19 mouse cellular contexts compared by ENCODE assay signal in genomic region chr1:64014091-64014490, GRCm38 (mm10).
A peak's percentile ranks its signal among the peaks of the same experiment; 100 is the strongest.
DNase-seq lines count a peak whose midpoint lies in the region; ATAC-seq and TF ChIP-seq lines count a peak whose summit lies in the region.
"Had no signal": no experiment of that assay in that cellular context is flagged by ENCODE, and none has a peak within 500 bp of the region (broad histone marks: within the 10 kb centered on the region; RNA-seq: fewer than 3 reads in every experiment).

No protein-coding gene starts in this region.

- ATAC-seq in forebrain, postnatal 0 days = peak; percentile 20; the same call in 1 of the 2 replicates
- no peak for ATAC-seq in forebrain, embryonic 16.5 days
- ATAC-seq in heart, embryonic 13.5 days (ENCODE audit: extremely low read depth, insufficient number of reproducible peaks, low FRiP score, low TSS enrichment) = no peak
- ATAC-seq: hindbrain, postnatal 0 days had no signal

- H3K4me1 ChIP-seq in forebrain, postnatal 0 days (ENCODE audit: insufficient read depth) = peaks cover 9% of the 10 kb centered on the region
- peaks cover 3% of the 10 kb centered on the region for H3K4me1 ChIP-seq in forebrain, embryonic 16.5 days (replicated peaks; ENCODE audit: control insufficient read depth, insufficient read depth, low read length)
- peaks cover 13% of the 10 kb centered on the region for H3K4me1 ChIP-seq in heart, embryonic 13.5 days
- peaks cover 14% of the 10 kb centered on the region for H3K4me1 ChIP-seq in heart, embryonic 10.5 days

- H3K36me3 ChIP-seq in forebrain, postnatal 0 days (ENCODE audit: insufficient read depth) = no peaks in the 10 kb centered on the region
- H3K36me3 ChIP-seq in forebrain, embryonic 16.5 days (ENCODE audit: control insufficient read depth, insufficient read depth) = no peaks in the 10 kb centered on the region
- no peaks in the 10 kb centered on the region for H3K36me3 ChIP-seq in heart, embryonic 13.5 days
- H3K36me3 ChIP-seq in heart, embryonic 10.5 days = no peaks in the 10 kb centered on the region
- H3K36me3 ChIP-seq: embryonic facial prominence, embryonic 12.5 days; forebrain, embryonic 12.5 days; heart, embryonic 15.5 days; hindbrain, embryonic 13.5 days had no signal

- DNase-seq in forebrain, postnatal 0 days = no peak
- DNase-seq in heart, embryonic 10.5 days (ENCODE audit: low spot score) = no peak
- no peak for DNase-seq in layer of hippocampus, adult 2 months (ENCODE audit: low spot score in 2 of 2)
- no peak for DNase-seq in layer of hippocampus, adult 11-12 months (ENCODE audit: low spot score)
- no peak for DNase-seq in Muller cell, postnatal 12 days (ENCODE audit: inconsistent ontology term)
- DNase-seq: adrenal gland, postnatal 10 days; cerebellum, adult 11 months; cerebellum, adult 8-10 months; cerebellum, postnatal 14 days; embryo, embryonic 11 days; gastrocnemius, postnatal 10 days; kidney, adult 11 months had no signal

- no peaks in the 10 kb centered on the region for H3K9me3 ChIP-seq in forebrain, postnatal 0 days (ENCODE audit: low read length)
- no peaks in the 10 kb centered on the region for H3K9me3 ChIP-seq in forebrain, embryonic 16.5 days (ENCODE audit: control insufficient read depth, low read length)
- H3K9me3 ChIP-seq in heart, embryonic 13.5 days = peaks cover 5% of the 10 kb centered on the region; the same call in 1 of the 2 replicates
- no peaks in the 10 kb centered on the region for H3K9me3 ChIP-seq in heart, embryonic 10.5 days
- H3K9me3 ChIP-seq: embryonic facial prominence, embryonic 12.5 days; forebrain, embryonic 12.5 days; heart, embryonic 15.5 days; hindbrain, embryonic 13.5 days had no signal

- no peak overlapping the region for H3K4me2 ChIP-seq in forebrain, postnatal 0 days (ENCODE audit: low read depth)
- no peak overlapping the region for H3K4me2 ChIP-seq in forebrain, embryonic 16.5 days (ENCODE audit: low read length)
- no peak overlapping the region for H3K4me2 ChIP-seq in heart, embryonic 13.5 days
- H3K4me2 ChIP-seq: embryonic facial prominence, embryonic 12.5 days; forebrain, embryonic 12.5 days; heart, embryonic 15.5 days; hindbrain, embryonic 13.5 days had no signal

- H3K27me3 ChIP-seq in forebrain, postnatal 0 days (ENCODE audit: insufficient read depth, low read length) = no peaks in the 10 kb centered on the region
- H3K27me3 ChIP-seq in forebrain, embryonic 16.5 days (replicated peaks; ENCODE audit: control insufficient read depth, insufficient read depth, low read length) = no peaks in the 10 kb centered on the region
- no peaks in the 10 kb centered on the region for H3K27me3 ChIP-seq in heart, embryonic 13.5 days (replicated peaks)
- no peaks in the 10 kb centered on the region for H3K27me3 ChIP-seq in heart, embryonic 10.5 days (ENCODE audit: insufficient read depth, poor library complexity, severe bottlenecking)
- H3K27me3 ChIP-seq: embryonic facial prominence, embryonic 12.5 days; forebrain, embryonic 12.5 days; heart, embryonic 15.5 days; hindbrain, embryonic 13.5 days had no signal

- 36% methylated on average over 1 of the region's 1 CpGs for WGBS in forebrain, postnatal 0 days
- WGBS in forebrain, embryonic 16.5 days = 71% methylated on average over 1 of the region's 1 CpGs
- 76% methylated on average over 1 of the region's 1 CpGs for WGBS in heart, embryonic 13.5 days
- 87% methylated on average over 1 of the region's 1 CpGs for WGBS in heart, embryonic 10.5 days

- TF ChIP-seq CTCF in forebrain, postnatal 0 days (IDR thresholded peaks at IDR 0.05; ENCODE audit: low read depth) = no peak
- no peak for TF ChIP-seq CTCF in layer of hippocampus, adult 2 months (conservative IDR thresholded peaks at IDR 0.05)

- H3K27ac ChIP-seq in forebrain, postnatal 0 days (ENCODE audit: low read depth, low read length) = peak overlapping the region; percentile 35; the same call in 1 of the 2 replicates
- no peak overlapping the region for H3K27ac ChIP-seq in forebrain, embryonic 16.5 days (ENCODE audit: low read length)
- H3K27ac ChIP-seq in heart, embryonic 13.5 days (replicated peaks) = 0 out of 2 replicates have a peak overlapping the region, but pooled peaks have one; percentile 1
- no peak overlapping the region for H3K27ac ChIP-seq in heart, embryonic 10.5 days
- H3K27ac ChIP-seq in layer of hippocampus, adult 2 months = peak overlapping the region; percentile 19; the same call in 1 of the 2 replicates
- H3K27ac ChIP-seq: embryonic facial prominence, embryonic 12.5 days; forebrain, embryonic 12.5 days; heart, embryonic 15.5 days; hindbrain, embryonic 13.5 days; hindbrain, postnatal 0 days had no signal

- no peak overlapping the region for H3K4me3 ChIP-seq in forebrain, postnatal 0 days (ENCODE audit: low read depth, low read length)
- H3K4me3 ChIP-seq in forebrain, embryonic 16.5 days (replicated peaks; ENCODE audit: low read length) = no peak overlapping the region
- H3K4me3 ChIP-seq in heart, embryonic 13.5 days = no peak overlapping the region
- H3K4me3 ChIP-seq in heart, embryonic 10.5 days = no peak overlapping the region
- no peak overlapping the region for H3K4me3 ChIP-seq in layer of hippocampus, adult 2 months
- H3K4me3 ChIP-seq: embryonic facial prominence, embryonic 12.5 days; forebrain, embryonic 12.5 days; heart, embryonic 15.5 days; hindbrain, embryonic 13.5 days had no signal

- H3K9ac ChIP-seq in forebrain, postnatal 0 days = no peak overlapping the region
- H3K9ac ChIP-seq in forebrain, embryonic 16.5 days (replicated peaks; ENCODE audit: low read depth, low read length) = no peak overlapping the region
- H3K9ac ChIP-seq in heart, embryonic 13.5 days = no peak overlapping the region
- H3K9ac ChIP-seq: embryonic facial prominence, embryonic 12.5 days; forebrain, embryonic 12.5 days; heart, embryonic 15.5 days; hindbrain, embryonic 13.5 days had no signal

Comparison
In these comparisons a context has a peak if more than half of its experiments do, and no peak if none do; other contexts are left out.
1. H3K27ac ChIP-seq: peak in forebrain, postnatal 0 days (single experiment), heart, embryonic 13.5 days (single experiment) and layer of hippocampus, adult 2 months (single experiment); none in forebrain, embryonic 16.5 days (single experiment) and heart, embryonic 10.5 days (single experiment).